Mouse (Mus musculus) cerebellum, postnatal 10 days (tissue): ENCODE measurements at regions not wholly inside any gene's neighbourhood (a gene's known extent, or its start where the extent isn't known, plus 50 kb on each side); places are given as distances from the start of the nearest gene placed in this dataset.

ENCODE experiments used
- DNase-seq, 2 experiments: peaks; one replicate each; pipeline ENCODE4 v3.0.0; 2021; ENCODE audit warnings: mixed read lengths in 2 of 2

DNA sequence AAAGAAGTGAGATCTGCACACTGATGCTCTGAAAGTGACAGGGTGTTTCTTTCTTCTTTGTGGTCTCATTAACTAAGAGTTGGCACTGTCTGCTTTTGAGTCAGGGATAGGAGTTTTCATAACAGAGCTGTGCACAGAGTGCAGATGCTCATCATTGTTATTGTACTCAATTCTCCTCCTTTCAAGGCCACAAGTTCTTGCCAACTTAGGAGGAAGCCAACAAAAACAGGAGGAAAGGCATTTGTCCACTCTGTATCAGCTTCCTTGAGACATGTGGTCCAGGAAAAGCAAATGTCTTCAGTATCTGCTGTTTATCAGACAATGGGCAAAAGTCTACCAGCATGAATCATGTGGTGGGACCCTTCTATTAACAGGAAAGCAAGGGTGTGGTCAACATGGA lies 345.1 kb downstream of the Fam181b start:
- DNase-seq = no peak

DNA sequence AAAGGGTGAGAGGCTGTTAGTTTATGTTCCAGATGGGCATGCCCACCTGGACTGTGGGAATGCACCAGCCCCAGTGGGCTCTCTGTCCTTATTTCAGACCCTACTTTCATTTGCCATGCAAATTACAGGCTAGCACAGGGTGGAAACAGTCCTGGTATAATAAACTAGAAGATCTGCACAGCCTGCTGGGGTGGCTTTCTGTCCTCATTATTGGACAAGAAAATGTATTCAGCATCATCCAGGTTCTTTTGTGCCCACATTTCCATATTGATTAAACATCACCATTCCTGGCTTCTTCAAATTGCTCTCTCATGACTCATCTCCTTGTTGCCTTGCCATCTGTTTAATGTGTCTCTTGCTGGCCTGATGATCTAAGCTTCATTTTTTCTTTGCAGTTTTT lies 355.4 kb downstream of the Fam181b start:
- DNase-seq = no peak

DNA sequence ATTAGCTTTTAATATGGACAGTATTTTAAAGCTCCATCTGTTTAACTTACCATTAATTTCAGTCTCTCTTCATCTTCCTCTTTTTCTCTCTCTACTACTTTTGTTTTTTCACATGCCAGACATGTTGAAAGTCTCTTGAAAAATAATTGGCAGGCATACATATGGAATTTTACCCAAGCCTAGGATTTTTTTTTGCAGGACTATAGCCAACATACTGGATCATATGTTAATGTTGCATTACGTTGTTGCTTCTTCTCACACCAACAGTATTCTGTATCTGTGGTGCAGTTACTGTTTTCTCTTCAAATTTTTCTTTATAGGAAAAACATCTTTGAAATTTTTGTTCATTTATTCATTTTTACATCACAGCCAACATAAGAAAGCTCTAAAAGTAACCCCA lies 374.4 kb downstream of the Fam181b start:
- DNase-seq = no peak

DNA sequence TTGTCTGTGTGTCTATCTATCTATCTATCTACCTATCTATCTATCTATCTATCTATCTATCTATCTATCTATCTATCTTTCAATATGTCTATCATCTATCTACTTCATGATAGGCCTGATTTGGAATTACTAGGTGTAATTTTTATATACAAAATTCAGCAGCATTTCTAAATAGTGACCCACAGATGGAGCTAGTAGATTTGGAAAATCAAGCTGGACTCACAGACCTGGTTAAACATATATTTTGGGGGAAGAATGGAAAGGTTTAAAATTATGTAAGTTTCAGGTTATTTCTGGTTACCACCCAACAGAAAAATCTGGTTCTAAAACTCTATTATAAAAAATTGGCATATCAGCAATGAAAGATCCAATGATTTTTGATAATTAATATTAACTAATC lies 383.7 kb downstream of the Fam181b start:
- peak in 1 of 2 experiments; percentile 10 for DNase-seq

DNA sequence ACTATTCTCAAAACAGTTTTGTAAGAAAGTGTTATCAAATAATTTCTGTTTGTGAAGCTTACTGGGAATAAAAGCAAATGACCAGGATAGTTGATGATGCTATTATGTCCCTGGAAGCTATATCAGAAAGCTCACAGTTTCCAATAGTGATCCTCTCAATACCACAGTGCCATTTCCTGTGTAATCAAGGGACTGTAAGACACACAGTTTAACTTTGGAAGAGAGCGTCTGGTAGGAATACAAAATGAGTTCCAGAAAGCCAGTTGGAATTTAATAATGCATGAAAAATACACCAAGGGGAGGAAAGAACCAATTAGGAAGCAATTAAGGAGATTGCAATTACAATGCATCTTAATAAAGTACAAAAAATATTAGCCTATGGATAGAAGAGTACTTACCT lies 393.7 kb downstream of the Fam181b start:
- no peak for DNase-seq

DNA sequence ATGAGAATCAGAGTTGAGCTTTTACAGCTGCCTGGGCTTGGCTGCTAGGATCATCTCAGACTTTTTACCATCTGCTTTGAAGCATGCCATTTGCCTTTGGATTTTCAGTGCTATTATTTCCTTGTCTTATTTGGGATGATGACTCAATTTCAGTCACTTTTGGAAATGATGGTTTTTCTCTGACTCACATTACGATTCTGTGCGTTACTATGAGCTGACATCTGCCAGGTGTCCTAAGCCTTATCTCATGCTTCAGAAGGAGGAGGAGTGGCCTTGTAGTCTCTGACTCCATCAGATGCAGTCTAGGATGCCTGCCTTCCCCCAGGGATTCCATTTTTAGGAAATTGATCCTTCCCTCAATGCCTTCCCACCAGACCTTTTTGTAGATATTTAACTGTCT lies 431.0 kb downstream of the Fam181b start:
- no peak for DNase-seq

DNA sequence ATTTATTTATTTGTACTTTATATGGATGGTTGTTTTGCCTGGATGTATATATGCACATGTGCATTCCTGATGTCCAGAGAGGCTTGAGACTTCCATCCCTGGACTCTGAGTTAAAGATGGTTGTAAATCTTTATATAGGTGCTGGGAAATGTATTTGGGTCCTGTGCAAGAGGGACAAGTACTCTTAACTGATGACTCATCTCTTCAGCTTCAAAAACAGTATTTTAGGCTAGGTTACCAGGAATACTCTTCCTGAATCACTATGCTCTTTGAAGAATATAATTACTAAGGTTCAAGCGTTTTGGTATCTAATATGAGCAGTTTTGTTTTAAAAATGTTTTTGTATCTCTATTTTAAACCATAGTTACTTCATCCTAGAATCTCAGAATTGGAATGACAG lies 431.6 kb downstream of the Fam181b start:
- DNase-seq = no peak

DNA sequence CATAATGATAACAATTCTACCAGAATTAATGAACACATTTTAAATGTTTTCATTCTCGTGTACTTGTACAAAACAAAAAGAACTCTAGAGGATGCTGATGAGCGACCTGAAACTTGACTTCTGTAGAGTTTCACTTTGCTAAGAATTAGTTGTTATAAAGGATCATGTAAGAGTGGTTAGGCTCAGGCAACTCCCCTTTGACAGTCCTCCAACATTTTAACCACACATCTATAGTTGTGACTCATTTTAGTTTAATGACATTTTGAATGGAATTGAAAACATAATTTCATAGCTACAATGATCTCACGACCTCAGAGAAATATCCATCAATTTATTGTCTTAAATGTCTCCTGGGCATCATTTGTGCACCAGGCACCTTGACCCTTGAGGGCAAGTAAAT lies 479.5 kb downstream of the Fam181b start:
- DNase-seq = no peak

DNA sequence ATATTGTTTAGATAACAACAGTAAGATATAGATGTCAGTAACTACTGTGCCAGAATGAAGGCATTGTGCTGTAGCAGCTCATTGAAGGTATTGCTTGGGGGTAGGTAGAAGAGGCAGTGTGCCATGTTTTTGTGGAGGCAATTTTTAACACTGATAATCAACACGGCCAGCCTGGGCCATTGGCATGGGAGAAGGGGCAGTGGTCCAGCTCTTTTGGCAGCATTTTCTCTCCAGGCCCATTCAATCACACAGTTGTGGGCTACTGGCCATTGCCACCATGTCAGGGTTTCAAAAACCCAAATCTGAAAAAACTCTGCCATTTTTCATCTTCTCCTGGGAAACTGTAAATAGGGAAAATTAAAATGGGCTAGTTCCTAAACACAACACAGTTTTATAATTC lies 497.9 kb downstream of the Fam181b start:
- peak; percentile 90 to 95 for DNase-seq

DNA sequence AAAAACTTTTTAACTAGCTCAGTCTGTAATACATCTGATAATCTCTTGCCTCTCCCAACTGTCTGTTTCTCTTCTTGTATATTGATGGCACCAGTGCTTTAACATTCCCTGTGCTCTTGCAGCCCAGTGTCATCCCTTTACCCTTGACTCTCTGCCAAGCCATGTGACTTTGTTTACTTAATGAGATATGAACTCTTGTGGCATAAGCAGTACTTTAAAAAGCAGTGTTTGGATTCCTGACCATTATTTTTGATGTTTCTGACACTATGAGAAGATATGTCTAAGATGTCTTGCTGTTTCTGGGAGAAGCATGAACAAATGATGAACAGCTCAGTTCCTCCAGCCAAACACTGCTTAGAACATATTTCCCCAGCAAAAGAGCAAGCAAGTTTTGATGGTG lies 507.5 kb downstream of the Fam181b start:
- DNase-seq = peak; percentile 11 to 15

DNA sequence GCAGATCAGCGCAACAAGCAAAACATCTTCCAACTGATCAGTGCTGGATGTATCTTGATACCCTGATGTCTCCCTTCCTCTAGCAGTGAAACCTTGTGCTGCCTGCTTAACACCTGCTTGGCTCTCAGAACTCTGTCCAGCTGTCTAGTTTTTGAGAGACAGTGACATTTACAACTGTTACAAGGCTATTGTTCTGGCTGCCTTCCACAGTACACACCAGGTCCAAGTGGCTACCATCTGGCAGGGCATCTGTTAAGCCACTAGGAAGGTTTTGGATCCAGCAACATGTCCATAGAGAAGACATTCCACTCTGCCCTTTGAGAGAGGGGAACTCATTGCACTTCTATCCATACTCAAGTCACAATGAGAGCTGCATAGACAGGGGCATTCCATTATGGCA lies 508.4 kb downstream of the Fam181b start:
- DNase-seq = peak; percentile 85 to 87
